Mouse (Mus musculus): ENCODE results near the gene Lmtk2. TPM values are rescaled to one million over a fixed set of nuclear protein-coding genes. Genes with fewer than 3 reads are reported as not detected.

The Lmtk2 gene
- total RNA-seq, 2 experiments from 2014 or later: 150 to 166 TPM

- DNase-seq (ENCODE audit: low spot score in 2 of 2): no peak
- intact Hi-C loops (cut with DNase I): no loop called here
Measured at GRCm38 (mm10) chr5:144202430-144202829, 102.2 kb downstream of the Lmtk2 start.

- DNase-seq (ENCODE audit: low spot score in 2 of 2): no peak
- intact Hi-C loops (cut with DNase I): no loop called here
Measured at GRCm38 (mm10) chr5:144203398-144203959, 103.2 kb downstream of the Lmtk2 start.

- intact Hi-C loops (cut with DNase I): no loop called here
- no peak for DNase-seq (ENCODE audit: low spot score in 2 of 2)
Measured at GRCm38 (mm10) chr5:144204303-144204702, 104.1 kb downstream of the Lmtk2 start.

- no peak for DNase-seq (ENCODE audit: low spot score in 2 of 2)
- intact Hi-C loops (cut with DNase I): loop anchor here (5.0 kb wide), 1 partner anchor 532 kb away; no protein-coding TSS in a partner anchor
Measured at GRCm38 (mm10) chr5:144204911-144205310, 104.7 kb downstream of the Lmtk2 start.

- intact Hi-C loops (cut with DNase I): loop anchor here (5.0 kb wide), 1 partner anchor 531 kb away; no protein-coding TSS in a partner anchor
- DNase-seq (ENCODE audit: low spot score in 2 of 2): no peak
Measured at GRCm38 (mm10) chr5:144206069-144206468, 105.8 kb downstream of the Lmtk2 start.

GRCm38 (mm10) chr5:144207478-144207877, 107.2 kb downstream of the Lmtk2 start:
- intact Hi-C loops (cut with DNase I): loop anchor here (5.0 kb wide), 1 partner anchor 530 kb away; no protein-coding TSS in a partner anchor
- peak; percentile 53 to 69 for DNase-seq (ENCODE audit: low spot score in 2 of 2)

GRCm38 (mm10) chr5:144214453-144214852, 114.2 kb downstream of the Lmtk2 start:
- intact Hi-C loops (cut with DNase I): no loop called here
- DNase-seq (ENCODE audit: low spot score in 2 of 2): peak in 1 of 2 experiments; percentile 47

- no peak for DNase-seq (ENCODE audit: low spot score in 2 of 2)
- intact Hi-C loops (cut with DNase I): no loop called here
Measured at GRCm38 (mm10) chr5:144215992-144216391, 115.8 kb downstream of the Lmtk2 start.

GRCm38 (mm10) chr5:144218061-144218460, 117.8 kb downstream of the Lmtk2 start:
- no peak for DNase-seq (ENCODE audit: low spot score in 2 of 2)
- intact Hi-C loops (cut with DNase I): no loop called here

- intact Hi-C loops (cut with DNase I): no loop called here
- no peak for DNase-seq (ENCODE audit: low spot score in 2 of 2)
Measured at GRCm38 (mm10) chr5:144219306-144219705, 119.1 kb downstream of the Lmtk2 start.

GRCm38 (mm10) chr5:144219936-144220335, 119.7 kb downstream of the Lmtk2 start:
- intact Hi-C loops (cut with DNase I): no loop called here
- no peak for DNase-seq (ENCODE audit: low spot score in 2 of 2)

- no peak for DNase-seq (ENCODE audit: low spot score in 2 of 2)
- intact Hi-C loops (cut with DNase I): no loop called here
Measured at GRCm38 (mm10) chr5:144221305-144221704, 121.1 kb downstream of the Lmtk2 start.

- intact Hi-C loops (cut with DNase I): no loop called here
- DNase-seq (ENCODE audit: low spot score in 2 of 2): no peak
Measured at GRCm38 (mm10) chr5:144222811-144223502, 122.7 kb downstream of the Lmtk2 start.

GRCm38 (mm10) chr5:144223503-144223862, 123.2 kb downstream of the Lmtk2 start, which contains the start of gene Tecpr1:
TSS of gene Tecpr1 (minus strand) at chr5:144223615.
- intact Hi-C loops (cut with DNase I): no loop called here

GRCm38 (mm10) chr5:144223899-144224816, 123.9 kb downstream of the Lmtk2 start:
- intact Hi-C loops (cut with DNase I): no loop called here
- no peak for DNase-seq (ENCODE audit: low spot score in 2 of 2)

More at GRCm38 (mm10) chr5:144223503-144223862, 123.2 kb downstream of the Lmtk2 start, which contains the start of gene Tecpr1:
- peak; percentile 95 to 96 for DNase-seq (ENCODE audit: low spot score in 2 of 2)

- intact Hi-C loops (cut with DNase I): no loop called here
- DNase-seq (ENCODE audit: low spot score in 2 of 2): no peak
Measured at GRCm38 (mm10) chr5:144226220-144226619, 126.0 kb downstream of the Lmtk2 start.

- no peak for DNase-seq (ENCODE audit: low spot score in 2 of 2)
- intact Hi-C loops (cut with DNase I): no loop called here
Measured at GRCm38 (mm10) chr5:144230216-144230615, 130.0 kb downstream of the Lmtk2 start.

GRCm38 (mm10) chr5:144231410-144231809, 131.2 kb downstream of the Lmtk2 start:
- intact Hi-C loops (cut with DNase I): no loop called here
- DNase-seq (ENCODE audit: low spot score in 2 of 2): no peak

GRCm38 (mm10) chr5:144232531-144232930, 132.3 kb downstream of the Lmtk2 start:
- intact Hi-C loops (cut with DNase I): no loop called here

GRCm38 (mm10) chr5:144234222-144234621, 134.0 kb downstream of the Lmtk2 start:
- no peak for DNase-seq (ENCODE audit: low spot score in 2 of 2)
- intact Hi-C loops (cut with DNase I): no loop called here

More at GRCm38 (mm10) chr5:144232531-144232930, 132.3 kb downstream of the Lmtk2 start:
- DNase-seq (ENCODE audit: low spot score in 2 of 2): no peak
